Mouse (Mus musculus): ENCODE measurements at regions not wholly inside any gene's neighbourhood (a gene's known extent, or its start where the extent isn't known, plus 50 kb on each side); places are given as distances from the start of the nearest gene placed in this dataset.

GRCm38 (mm10) chr6:106915121-106915520, 115.2 kb upstream of the Crbn start:
- Histone ChIP-seq H3K27ac (ENCODE audit: control insufficient read depth, low read depth, low read length) (no peak overlapping the region), H3K4me1 (ENCODE audit: control insufficient read depth in 1 of 2, insufficient read depth in 2 of 2, low read length in 2 of 2) (no peaks in the 10 kb centered on the region), H3K9me3 (replicated peaks; ENCODE audit: insufficient read depth, low read length) (no peaks in the 10 kb centered on the region), H3K36me3 (ENCODE audit: control insufficient read depth in 1 of 2, insufficient read depth in 2 of 2, low read length in 2 of 2) (no peaks in the 10 kb centered on the region), H3K4me3 (ENCODE audit: control insufficient read depth in 1 of 2, insufficient read depth in 1 of 2, low read depth in 2 of 2, low read length in 2 of 2) (no peak overlapping the region), H3K79me2 (ENCODE audit: control insufficient read depth, insufficient read depth, low read length, poor library complexity) (no peaks in the 10 kb centered on the region), H3K27me3 (ENCODE audit: control insufficient read depth in 1 of 2, insufficient read depth in 2 of 2, low read length in 2 of 2) (no peaks in the 10 kb centered on the region), H3K9ac (ENCODE audit: control insufficient read depth, low read depth, low read length, poor library complexity, severe bottlenecking) (no peak overlapping the region)
- no peak for DNase-seq (ENCODE audit: low read depth, low spot score)
- TF ChIP-seq ETS1 (IDR thresholded peaks at IDR 0.05; ENCODE audit: low read depth, low read length) (no peak), EP300 (IDR thresholded peaks at IDR 0.05; ENCODE audit: low read depth in 1 of 2, low read length in 2 of 2) (no peak), ZMIZ1 (IDR thresholded peaks at IDR 0.05; ENCODE audit: low read depth, low read length) (no peak), GABPA (IDR thresholded peaks at IDR 0.05; ENCODE audit: low read depth, low read length) (no peak), MAFK (IDR thresholded peaks at IDR 0.05; ENCODE audit: borderline replicate concordance, low read depth, low read length) (no peak), MXI1 (IDR thresholded peaks at IDR 0.05; ENCODE audit: low read depth, low read length) (no peak)

- Histone ChIP-seq H3K36me3 (ENCODE audit: control insufficient read depth in 1 of 2, insufficient read depth in 2 of 2, low read length in 2 of 2) (no peaks in the 10 kb centered on the region), H3K27ac (ENCODE audit: control insufficient read depth, low read depth, low read length) (no peak overlapping the region), H3K9me3 (replicated peaks; ENCODE audit: insufficient read depth, low read length) (no peaks in the 10 kb centered on the region), H3K79me2 (ENCODE audit: control insufficient read depth, insufficient read depth, low read length, poor library complexity) (no peaks in the 10 kb centered on the region), H3K4me3 (ENCODE audit: control insufficient read depth in 1 of 2, insufficient read depth in 1 of 2, low read depth in 2 of 2, low read length in 2 of 2) (no peak overlapping the region), H3K4me1 (ENCODE audit: control insufficient read depth in 1 of 2, insufficient read depth in 2 of 2, low read length in 2 of 2) (no peaks in the 10 kb centered on the region), H3K9ac (ENCODE audit: control insufficient read depth, low read depth, low read length, poor library complexity, severe bottlenecking) (no peak overlapping the region), H3K27me3 (ENCODE audit: control insufficient read depth in 1 of 2, insufficient read depth in 2 of 2, low read length in 2 of 2) (no peaks in the 10 kb centered on the region)
- no peak for DNase-seq (ENCODE audit: low read depth, low spot score)
- TF ChIP-seq KAT2A (conservative IDR thresholded peaks at IDR 0.05; ENCODE audit: low read depth, low read length) (no peak), EP300 (IDR thresholded peaks at IDR 0.05; ENCODE audit: low read depth in 1 of 2, low read length in 2 of 2) (no peak), HCFC1 (IDR thresholded peaks at IDR 0.05; ENCODE audit: low read depth, low read length) (no peak), MYB (IDR thresholded peaks at IDR 0.05; ENCODE audit: low read depth, low read length) (no peak), NELFE (IDR thresholded peaks at IDR 0.05; ENCODE audit: low read depth, low read length) (no peak), USF2 (IDR thresholded peaks at IDR 0.05; ENCODE audit: borderline replicate concordance in 1 of 2, insufficient read depth in 1 of 2, low read depth in 1 of 2, low read length in 2 of 2) (no peak), NRF1 (IDR thresholded peaks at IDR 0.05; ENCODE audit: insufficient read depth, low read depth, low read length, poor library complexity, severe bottlenecking) (no peak), SMC3 (IDR thresholded peaks at IDR 0.05; ENCODE audit: low read depth, low read length) (no peak), TAL1 (IDR thresholded peaks at IDR 0.05; ENCODE audit: low read length) (no peak), E2F4 (IDR thresholded peaks at IDR 0.05; ENCODE audit: borderline replicate concordance, low read depth, low read length) (no peak), GATA1 (IDR thresholded peaks at IDR 0.05; ENCODE audit: low read depth, low read length) (no peak), UBTF (IDR thresholded peaks at IDR 0.05; ENCODE audit: borderline replicate concordance, insufficient read depth, low read depth, low read length) (no peak), MAFK (IDR thresholded peaks at IDR 0.05; ENCODE audit: borderline replicate concordance, low read depth, low read length) (no peak), POLR2AphosphoS5 (IDR thresholded peaks at IDR 0.05; ENCODE audit: borderline replicate concordance, low read depth, low read length) (no peak), CTCF (IDR thresholded peaks at IDR 0.05 in 2 of 3, conservative IDR thresholded peaks at IDR 0.05 in 1 of 3; ENCODE audit: control insufficient read depth in 1 of 3, insufficient read depth in 1 of 3, low read depth in 2 of 3, low read length in 3 of 3, poor library complexity in 1 of 3, severe bottlenecking in 1 of 3) (no peak), ELF1 (IDR thresholded peaks at IDR 0.05; ENCODE audit: low read depth, low read length) (no peak), CHD1 (IDR thresholded peaks at IDR 0.05; ENCODE audit: low read depth, low read length) (no peak), ZNF384 (IDR thresholded peaks at IDR 0.05; ENCODE audit: low read depth, low read length) (no peak), POLR2A (IDR thresholded peaks at IDR 0.05; ENCODE audit: control insufficient read depth in 1 of 2, insufficient read depth in 1 of 2, low read depth in 1 of 2, low read length in 2 of 2, poor library complexity in 1 of 2) (no peak)
Observed at GRCm38 (mm10) chr6:106916683-106917289, 116.9 kb upstream of the Crbn start.

All from MEL (cell line).